In the genomic region with DNA sequence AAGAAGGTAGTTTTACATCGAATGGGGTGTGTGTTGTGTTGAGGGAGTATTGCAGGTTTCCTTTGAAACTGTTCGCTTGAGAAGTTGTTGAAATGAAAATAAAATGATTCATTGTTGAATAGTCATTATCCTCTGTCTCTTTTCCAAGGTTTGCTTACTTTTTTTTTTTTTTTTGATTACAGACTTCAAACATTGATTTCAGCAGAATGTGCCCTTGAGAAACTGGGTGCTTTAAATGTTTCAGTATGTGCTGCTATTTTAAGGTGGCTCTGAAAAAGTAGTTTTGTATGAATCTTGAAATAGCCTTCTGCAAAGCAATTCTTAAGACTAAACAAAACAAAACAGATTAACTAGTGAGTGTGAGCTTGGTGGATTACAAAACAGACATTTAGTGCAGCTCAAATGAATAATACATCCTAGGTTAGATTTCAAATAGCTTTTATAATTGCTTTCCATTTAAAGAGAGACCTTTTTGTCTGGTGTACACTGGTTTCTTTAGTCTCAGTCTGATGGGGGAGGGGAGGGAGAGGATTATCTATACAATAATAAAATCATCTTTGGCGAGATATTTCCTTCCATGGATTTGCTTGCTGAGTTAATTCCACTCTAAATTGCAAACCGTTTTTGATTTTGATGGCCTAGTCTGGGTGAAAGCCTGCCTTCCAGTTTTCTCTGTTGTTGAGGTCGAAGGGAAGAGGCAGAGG, we compare ENCODE assay signal across 1 mouse cellular context.
TF ChIP-seq lines count a peak whose summit lies in the region.

No protein-coding gene starts in this region.

TF ChIP-seq in CH12.LX, 34 proteins besides CTCF, POLR2A, EP300 and RAD21 (continued from another document):
- TF ChIP-seq JUN (IDR thresholded peaks at IDR 0.05; ENCODE audit: insufficient read depth, low read depth, low read length) (no peak), TBP (conservative IDR thresholded peaks at IDR 0.05; ENCODE audit: low read depth, low read length) (no peak), PAX5 (IDR thresholded peaks at IDR 0.05; ENCODE audit: low read length) (no peak), GABPA (IDR thresholded peaks at IDR 0.05; ENCODE audit: insufficient replicate concordance, low read depth, low read length) (no peak), ZC3H11A (IDR thresholded peaks at IDR 0.05; ENCODE audit: low read depth, low read length) (no peak), ETS1 (conservative IDR thresholded peaks at IDR 0.05; ENCODE audit: low read depth, low read length) (no peak), POLR2AphosphoS2 (IDR thresholded peaks at IDR 0.05; ENCODE audit: low read depth, low read length) (no peak), UBTF (IDR thresholded peaks at IDR 0.05; ENCODE audit: low read depth, low read length) (no peak), E2F4 (IDR thresholded peaks at IDR 0.05; ENCODE audit: insufficient replicate concordance, low read depth, low read length) (no peak)
